Mouse (Mus musculus) kidney, embryonic 15.5 days (tissue): ENCODE data around the gene Plxdc1. TPM values are rescaled to one million over a fixed set of nuclear protein-coding genes. Genes with fewer than 3 reads are reported as not detected.

ENCODE experiments used
- ATAC-seq: fragments of 200-750 bp; cut with Nextera tagmentation; replicated peaks from 2 replicates; pipeline ENCODE4 v1.8.0; 2017; ENCODE audit warnings: moderate TSS enrichment; ENCODE audit not compliant: low FRiP score
- H3K27ac ChIP-seq: fragments of 300-500 bp; sonication (generic); 2 replicates; pipeline ENCODE4 v1.5.1; 2015; ENCODE audit warnings: mild to moderate bottlenecking, inconsistent platforms
- H3K27me3 ChIP-seq: fragments of 300-500 bp; sonication (generic); 2 replicates; pipeline ENCODE4 v1.6.1; 2015; ENCODE audit warnings: inconsistent platforms
- H3K36me3 ChIP-seq: fragments of 300-500 bp; sonication (generic); 2 replicates; pipeline ENCODE4 v1.6.1; 2015; ENCODE audit warnings: inconsistent platforms
- H3K4me1 ChIP-seq: fragments of 300-500 bp; sonication (generic); 2 replicates; pipeline ENCODE4 v1.6.1; 2015; ENCODE audit warnings: inconsistent platforms
- H3K4me2 ChIP-seq: fragments of 300-500 bp; sonication (generic); 2 replicates; pipeline ENCODE4 v1.6.1; 2015; ENCODE audit warnings: moderate library complexity, mild to moderate bottlenecking, inconsistent platforms
- H3K4me3 ChIP-seq: fragments of 300-500 bp; sonication (generic); replicated peaks from 2 replicates; pipeline ENCODE4 v1.5.1; 2015; ENCODE audit warnings: mild to moderate bottlenecking, inconsistent platforms
- H3K9ac ChIP-seq: fragments of 300-500 bp; sonication (generic); 2 replicates; pipeline ENCODE4 v1.6.1; 2015; ENCODE audit warnings: mild to moderate bottlenecking, inconsistent platforms
- H3K9me3 ChIP-seq: fragments of 300-500 bp; sonication (generic); replicated peaks from 2 replicates; pipeline ENCODE4 v1.6.1; 2016; ENCODE audit warnings: inconsistent platforms
- WGBS: fragments of 180-500 bp; shearing (Covaris S2); methylation state at CpG from one replicate; pipeline ENCODE4 v1.1.7; 2015; ENCODE audit warnings: mixed read lengths; 5-methylcytosine and 5-hydroxymethylcytosine counted together
- polyA plus RNA-seq: library from polyadenylated mRNA; unstranded; fragments of >200 nt; fragmentation: Nextera tagmentation; extraction: Ambion mirVana; gene quantifications from 2 replicates; pipeline ENCODE4 v1.2.1, GENCODE M21; 2015

Gene Plxdc1
- polyA plus RNA-seq, 1 experiment from 2014 or later, result 2.0 TPM

GRCm38 (mm10) chr11:98022555-98023371, 36.5 kb upstream of the Plxdc1 start, which contains the start of gene Cacnb1:
TSS of gene Cacnb1 (minus strand) at chr11:98023034.
- WGBS, result under 1% methylated on average over 51 of the region's 52 CpGs
- Histone ChIP-seq H3K4me3 (peak within 1 kb of the TSS; percentile 87), H3K4me2 (peak within 1 kb of the TSS; percentile 91)

GRCm38 (mm10) chr11:98022253-98022554, 36.0 kb upstream of the Plxdc1 start:
- Histone ChIP-seq H3K4me2 (peak overlapping the region; percentile 91), H3K4me3 (peak overlapping the region; percentile 87), H3K27ac (peak overlapping the region; percentile 98), H3K27me3 (no peaks in the 10 kb centered on the region), H3K4me1 (peaks cover 57% of the 10 kb centered on the region), H3K36me3 (peaks cover 13% of the 10 kb centered on the region), H3K9ac (peak overlapping the region; percentile 84), H3K9me3 (no peaks in the 10 kb centered on the region)
- no peak; the same call in 1 of the 2 replicates for ATAC-seq
- WGBS, result under 1% methylated on average over 23 of the region's 23 CpGs

More at GRCm38 (mm10) chr11:98022555-98023371, 36.5 kb upstream of the Plxdc1 start, which contains the start of gene Cacnb1:
- Histone ChIP-seq H3K36me3 (peaks cover 7% of the 10 kb centered on the region), H3K9me3 (no peaks in the 10 kb centered on the region), H3K4me1 (peaks cover 60% of the 10 kb centered on the region), H3K27me3 (no peaks in the 10 kb centered on the region), H3K27ac (peak within 1 kb of the TSS; percentile 98), H3K9ac (peak within 1 kb of the TSS; percentile 84)
- peak; percentile 55 for ATAC-seq

- peaks cover 18% of the 10 kb centered on the region for H3K36me3 ChIP-seq
- no peaks in the 10 kb centered on the region for H3K27me3 ChIP-seq
- peak overlapping the region; percentile 91 for H3K4me2 ChIP-seq
- H3K9me3 ChIP-seq, result no peaks in the 10 kb centered on the region
- 3% methylated on average over 33 of the region's 34 CpGs for WGBS
- peak overlapping the region; percentile 84 for H3K9ac ChIP-seq
- peak overlapping the region; percentile 87 for H3K4me3 ChIP-seq
- H3K27ac ChIP-seq, result peak overlapping the region; percentile 98
- peaks cover 62% of the 10 kb centered on the region for H3K4me1 ChIP-seq
- peak; percentile 22 for ATAC-seq
These were observed 35.5 kb upstream of the Plxdc1 start for GRCm38 (mm10) chr11:98021565-98022252.

DNA sequence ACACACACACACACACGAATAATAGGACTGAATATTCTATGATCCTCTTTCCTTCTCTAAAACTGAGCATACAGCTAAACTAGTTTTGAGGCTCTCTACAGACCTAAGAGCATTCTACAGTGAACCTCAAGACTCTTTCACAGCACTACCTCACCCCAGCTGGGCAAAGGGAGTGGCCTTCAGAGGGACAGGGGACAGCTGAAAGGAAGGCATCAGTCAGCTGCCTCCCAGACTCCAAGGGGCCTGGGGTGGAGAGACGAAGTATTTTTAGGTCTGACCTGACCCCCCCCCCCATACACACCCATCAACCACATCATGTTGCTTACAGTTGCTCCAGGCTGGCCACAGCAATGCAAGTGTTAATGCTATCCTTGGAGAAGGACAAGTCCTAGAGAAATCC, 34.9 kb upstream of the Plxdc1 start:
- H3K36me3 ChIP-seq, result peaks cover 24% of the 10 kb centered on the region
- peaks cover 63% of the 10 kb centered on the region for H3K4me1 ChIP-seq
- WGBS, result 31% methylated on average over 2 of the region's 2 CpGs
- H3K9me3 ChIP-seq, result no peaks in the 10 kb centered on the region
- H3K4me2 ChIP-seq, result peak overlapping the region; percentile 91
- H3K4me3 ChIP-seq, result peak overlapping the region; percentile 87
- H3K27me3 ChIP-seq, result no peaks in the 10 kb centered on the region
- H3K9ac ChIP-seq, result peak overlapping the region; percentile 84; the same call in 1 of the 2 replicates
- H3K27ac ChIP-seq, result peak overlapping the region; percentile 98
- ATAC-seq, result no peak

DNA sequence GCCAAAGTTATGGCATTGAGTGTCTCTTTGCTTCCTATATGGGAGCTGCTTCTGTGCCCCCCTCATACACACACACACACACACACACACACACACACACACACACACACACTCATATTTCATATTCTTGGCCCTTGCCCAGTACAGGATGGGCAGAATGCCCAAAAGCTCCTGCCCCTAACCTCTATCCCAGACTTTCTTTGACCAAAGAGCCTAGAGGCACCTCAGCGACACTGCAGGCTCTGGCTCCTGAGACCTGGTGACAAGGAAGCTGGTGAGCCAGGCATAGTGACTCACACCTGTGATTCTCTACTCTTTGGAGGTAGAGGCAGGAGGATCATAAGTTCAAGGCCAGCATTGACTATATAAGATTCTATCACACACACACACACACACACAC, 34.5 kb upstream of the Plxdc1 start:
- H3K9me3 ChIP-seq, result no peaks in the 10 kb centered on the region
- H3K27ac ChIP-seq, result peak overlapping the region; percentile 98; the same call in 1 of the 2 replicates
- peak overlapping the region; percentile 14; the same call in 1 of the 2 replicates for H3K4me3 ChIP-seq
- H3K27me3 ChIP-seq, result no peaks in the 10 kb centered on the region
- 0 out of 2 replicates have a peak overlapping the region, but pooled peaks have one; percentile 17 for H3K9ac ChIP-seq
- peaks cover 28% of the 10 kb centered on the region for H3K36me3 ChIP-seq
- H3K4me2 ChIP-seq, result peak overlapping the region; percentile 91
- no peak for ATAC-seq
- peaks cover 59% of the 10 kb centered on the region for H3K4me1 ChIP-seq
- 32% methylated on average over 1 of the region's 1 CpGs for WGBS

GRCm38 (mm10) chr11:98019883-98020610, 33.8 kb upstream of the Plxdc1 start:
- peaks cover 55% of the 10 kb centered on the region for H3K4me1 ChIP-seq
- H3K27me3 ChIP-seq, result no peaks in the 10 kb centered on the region
- H3K36me3 ChIP-seq, result peaks cover 33% of the 10 kb centered on the region
- 0 out of 2 replicates have a peak overlapping the region, but pooled peaks have one; percentile 17 for H3K9ac ChIP-seq
- H3K9me3 ChIP-seq, result no peaks in the 10 kb centered on the region
- WGBS, result 20% methylated on average over 8 of the region's 8 CpGs
- H3K4me2 ChIP-seq, result peak overlapping the region; percentile 91
- peak overlapping the region; percentile 59 for H3K27ac ChIP-seq
- ATAC-seq, result no peak
- peak overlapping the region; percentile 14 for H3K4me3 ChIP-seq

DNA sequence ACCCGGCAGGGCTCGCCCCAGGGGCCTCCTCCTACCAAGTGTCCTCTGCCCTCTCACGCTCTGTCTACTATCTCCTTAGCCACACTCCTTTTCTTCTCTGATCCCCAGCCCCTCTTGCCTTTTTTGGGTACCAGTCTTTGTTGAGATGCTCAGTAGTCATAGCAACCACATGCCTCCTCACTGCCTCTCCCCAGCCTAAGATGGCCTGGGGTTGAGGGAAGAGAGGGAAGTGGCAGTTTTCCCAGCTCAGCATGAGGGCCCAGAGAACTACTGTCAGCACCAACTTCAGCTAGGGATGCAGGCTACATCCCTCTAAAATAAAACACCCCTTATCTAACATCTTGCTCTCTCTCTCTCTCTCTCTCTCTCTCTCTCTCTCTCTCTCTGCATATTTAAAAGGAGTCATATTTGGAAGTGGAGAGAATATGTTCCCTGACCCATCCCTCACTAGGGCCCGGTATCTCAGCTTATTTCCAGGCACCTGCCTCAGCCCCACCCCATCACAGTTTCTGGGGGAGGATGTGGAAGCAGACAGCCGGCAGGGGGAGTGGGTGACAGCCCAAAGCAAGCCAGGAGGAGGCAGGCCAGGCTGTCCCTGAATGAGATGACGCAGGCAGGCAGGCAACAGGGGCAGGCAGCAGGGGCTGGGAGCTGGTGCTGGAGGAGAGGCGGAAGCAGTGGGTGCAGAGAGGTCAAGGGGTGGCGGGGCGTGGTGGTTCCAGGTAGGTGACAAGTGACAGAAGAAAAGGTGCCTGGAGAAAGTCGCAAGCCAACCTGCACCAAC, 32.8 kb upstream of the Plxdc1 start:
- 44% methylated on average over 10 of the region's 10 CpGs for WGBS
- peaks cover 55% of the 10 kb centered on the region for H3K4me1 ChIP-seq
- no peak for ATAC-seq

DNA sequence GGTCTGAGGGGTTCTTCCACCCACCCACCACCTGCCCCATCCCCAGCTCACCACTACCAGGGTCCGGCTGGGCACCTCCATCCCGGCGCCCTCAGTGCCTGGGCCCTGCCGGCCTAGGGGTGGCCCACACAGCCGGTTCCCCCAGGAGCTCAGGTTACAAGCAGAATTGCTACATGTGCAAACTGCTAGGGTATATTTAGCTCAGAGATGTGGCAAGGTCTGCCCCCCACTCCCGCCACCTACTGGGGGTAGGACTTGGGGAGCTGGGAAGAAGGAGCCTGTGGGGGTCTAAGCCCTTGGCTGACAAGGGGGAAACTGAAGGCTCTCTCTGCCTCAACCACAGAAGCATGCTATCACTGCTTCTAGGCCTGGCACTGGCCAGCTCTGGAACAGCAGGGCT, 32.0 kb upstream of the Plxdc1 start:
- Histone ChIP-seq H3K4me1 (peaks cover 50% of the 10 kb centered on the region), H3K27ac (no peak overlapping the region), H3K9ac (no peak overlapping the region), H3K27me3 (no peaks in the 10 kb centered on the region), H3K4me3 (no peak overlapping the region), H3K4me2 (no peak overlapping the region), H3K36me3 (peaks cover 50% of the 10 kb centered on the region), H3K9me3 (no peaks in the 10 kb centered on the region)
- WGBS, result 61% methylated on average over 6 of the region's 6 CpGs
- no peak for ATAC-seq

More for the DNA sequence above, 32.8 kb upstream of the Plxdc1 start:
- H3K27me3 ChIP-seq, result no peaks in the 10 kb centered on the region
- no peak overlapping the region for H3K4me3 ChIP-seq
- H3K27ac ChIP-seq, result no peak overlapping the region
- peaks cover 43% of the 10 kb centered on the region for H3K36me3 ChIP-seq
- H3K9ac ChIP-seq, result no peak overlapping the region
- H3K4me2 ChIP-seq, result peak overlapping the region; percentile 91; the same call in 1 of the 2 replicates
- H3K9me3 ChIP-seq, result no peaks in the 10 kb centered on the region

GRCm38 (mm10) chr11:98016824-98017223, 30.6 kb upstream of the Plxdc1 start:
- no peaks in the 10 kb centered on the region for H3K27me3 ChIP-seq
- H3K4me2 ChIP-seq, result no peak overlapping the region
- peaks cover 46% of the 10 kb centered on the region for H3K4me1 ChIP-seq
- H3K9ac ChIP-seq, result no peak overlapping the region
- 0 out of 2 replicates have a peak, but pooled peaks have one; percentile 12 for ATAC-seq
- 0 out of 2 replicates have a peak overlapping the region, but pooled peaks have one; percentile 19 for H3K27ac ChIP-seq
- H3K36me3 ChIP-seq, result peaks cover 56% of the 10 kb centered on the region
- H3K9me3 ChIP-seq, result no peaks in the 10 kb centered on the region
- WGBS, result 56% methylated on average over 4 of the region's 4 CpGs
- H3K4me3 ChIP-seq, result no peak overlapping the region

GRCm38 (mm10) chr11:98016177-98016576, 29.9 kb upstream of the Plxdc1 start:
- Histone ChIP-seq H3K4me2 (no peak overlapping the region), H3K27ac (no peak overlapping the region), H3K9me3 (no peaks in the 10 kb centered on the region), H3K4me3 (no peak overlapping the region), H3K36me3 (peaks cover 63% of the 10 kb centered on the region), H3K9ac (no peak overlapping the region), H3K27me3 (no peaks in the 10 kb centered on the region), H3K4me1 (peaks cover 39% of the 10 kb centered on the region)
- WGBS, result 87% methylated on average over 5 of the region's 5 CpGs
- ATAC-seq, result no peak

DNA sequence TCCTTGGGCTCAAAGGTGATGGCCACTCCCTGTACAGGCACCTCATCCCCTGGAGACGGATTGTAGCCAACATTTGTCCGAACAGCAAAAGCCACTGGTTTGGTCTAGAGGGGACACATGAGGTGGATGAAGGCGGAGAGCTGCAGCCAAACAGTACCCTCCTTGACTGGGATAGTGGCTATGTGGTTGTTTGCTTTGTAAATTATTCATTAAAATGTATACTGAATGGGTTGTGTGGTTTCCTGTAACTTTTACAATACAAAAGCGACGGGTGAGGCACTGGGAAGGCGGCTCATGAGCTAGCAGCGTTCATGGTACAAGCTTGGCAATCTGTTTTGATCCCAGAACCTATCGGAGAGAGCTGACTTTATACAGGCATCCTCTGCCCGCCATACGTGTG, 26.6 kb upstream of the Plxdc1 start:
- H3K9me3 ChIP-seq, result no peaks in the 10 kb centered on the region
- no peak overlapping the region for H3K4me2 ChIP-seq
- no peak overlapping the region for H3K9ac ChIP-seq
- peaks cover 10% of the 10 kb centered on the region; the same call in 1 of the 2 replicates for H3K4me1 ChIP-seq
- H3K36me3 ChIP-seq, result peaks cover 89% of the 10 kb centered on the region
- 81% methylated on average over 10 of the region's 10 CpGs for WGBS
- no peak overlapping the region for H3K27ac ChIP-seq
- no peak for ATAC-seq
- no peak overlapping the region for H3K4me3 ChIP-seq
- H3K27me3 ChIP-seq, result no peaks in the 10 kb centered on the region
